Mouse (Mus musculus) embryonic fibroblast, embryonic 13.5 days (primary cell): Measurements from ENCODE around the gene Rbbp8nl.

Experiments
- CTCF ChIP-seq: IDR thresholded peaks from 2 replicates; pipeline ENCODE4 v1.5.1; 2011; ENCODE audit warnings: mild to moderate bottlenecking, control low read depth, low read length, moderate library complexity, borderline replicate concordance; ENCODE audit not compliant: insufficient read depth
- POLR2A ChIP-seq: IDR thresholded peaks from 2 replicates; pipeline ENCODE4 v1.6.1; 2011; ENCODE audit warnings: low read depth, mild to moderate bottlenecking, control low read depth, low read length, moderate library complexity

GRCm38 (mm10) chr2:180292906-180293305 lies 3.2 kb upstream of the Rbbp8nl start:
- TF ChIP-seq POLR2A (no peak), CTCF (no peak)
